Mouse (Mus musculus) gastrocnemius, postnatal 14 days (tissue): ENCODE data around the gene BC107364. TPM values are rescaled to one million over a fixed set of nuclear protein-coding genes. Genes with fewer than 3 reads are reported as not detected.

Experiments
- total RNA-seq, 2 experiments: library from RNA; stranded (reverse); gene quantifications; 2 replicates each; pipeline ENCODE4 v1.2.3; 2021

Gene BC107364
- total RNA-seq, 2 experiments from 2014 or later, result not detected

Other genes starting within 250 kb of the BC107364 start
- gene Bola1, start 232.6 kb downstream of the BC107364 start, total RNA-seq, result 10 to 100 TPM; 26.4 to 27.7 TPM
- gene Hist2h2ab, start 232.4 kb downstream of the BC107364 start, total RNA-seq, result 1 to 10 TPM; 3.4 to 7.1 TPM
- gene Hist2h2ac, start 231.4 kb downstream of the BC107364 start, total RNA-seq, result 10 to 100 TPM; 33.7 to 41.7 TPM
- 1 to 10 TPM; 4.3 to 4.4 TPM for gene Hist2h2be, start 231.2 kb downstream of the BC107364 start, total RNA-seq
- 10 to 100 TPM; 30.3 to 31.5 TPM for gene Hist2h3c2, start 213.2 kb downstream of the BC107364 start, total RNA-seq
- gene Hist2h2aa2, start 212.0 kb downstream of the BC107364 start, total RNA-seq, result 100 to 1,000 TPM; 353 to 418 TPM
- gene Hist2h2aa1, start 206.8 kb downstream of the BC107364 start, total RNA-seq, result 10 to 100 TPM in 1 of 2 experiments, 1 to 10 TPM in 1; 3.3 to 12.8 TPM
- gene Hist2h3c1, start 205.6 kb downstream of the BC107364 start, total RNA-seq, result not detected
- 10 to 100 TPM; 20.5 to 21.2 TPM for gene Hist2h4, start 189.0 kb downstream of the BC107364 start, total RNA-seq
- 100 to 1,000 TPM; 154 to 189 TPM for gene Hist2h3b, start 183.7 kb downstream of the BC107364 start, total RNA-seq
- gene Hist2h2bb, start 182.6 kb downstream of the BC107364 start, total RNA-seq, result 100 to 1,000 TPM; 160 to 175 TPM
- gene Fcgr1, start 158.3 kb downstream of the BC107364 start, total RNA-seq, result under 1 TPM; 0.33 to 0.45 TPM
- gene Hfe2, start 72.9 kb upstream of the BC107364 start, total RNA-seq, result 100 to 1,000 TPM; 460 to 465 TPM
- 100 to 1,000 TPM; 288 to 458 TPM for gene Txnip, start 105.7 kb upstream of the BC107364 start, total RNA-seq
- 1 to 10 TPM; 1.2 to 1.5 TPM for gene Gm16253, start 124.7 kb upstream of the BC107364 start, total RNA-seq
- gene Polr3gl, start 141.9 kb upstream of the BC107364 start, total RNA-seq, result 10 to 100 TPM; 30.3 to 34.0 TPM
- gene Ankrd34a, start 144.3 kb upstream of the BC107364 start, total RNA-seq, result 1 to 10 TPM in 1 of 2 experiments, under 1 TPM in 1; 0.66 to 1.9 TPM
- 10 to 100 TPM; 13.6 to 16.4 TPM for gene Lix1l, start 148.8 kb upstream of the BC107364 start, total RNA-seq
- gene Rbm8a, start 177.6 kb upstream of the BC107364 start, total RNA-seq, result 10 to 100 TPM; 36.6 to 44.1 TPM
- 10 to 100 TPM; 22.3 to 22.4 TPM for gene Pex11b, start 183.1 kb upstream of the BC107364 start, total RNA-seq
- gene Gm42957, start 183.2 kb upstream of the BC107364 start, total RNA-seq, result under 1 TPM; 0.13 to 0.25 TPM
- gene Itga10, start 193.3 kb upstream of the BC107364 start, total RNA-seq, result 1 to 10 TPM; 2.9 to 3.0 TPM
- 1 to 10 TPM; 1.0 to 2.3 TPM for gene Ankrd35, start 217.8 kb upstream of the BC107364 start, total RNA-seq
- 10 to 100 TPM; 10.4 to 12.1 TPM for gene Pias3, start 244.1 kb upstream of the BC107364 start, total RNA-seq